Mouse (Mus musculus) neural tube, embryonic 11.5 days (tissue): Measurements from ENCODE around the gene Gpam. TPM values are rescaled to one million over a fixed set of nuclear protein-coding genes. Genes with fewer than 3 reads are reported as not detected.
"Not testable (repeated sequence)": the region's sequence is repeated elsewhere in the genome, so short reads cannot be mapped to it uniquely, and the experiment has no call there.

Source experiments
- ATAC-seq: fragments of 200-750 bp; cut with Nextera tagmentation; 2 replicates; pipeline ENCODE4 v1.8.0; 2017; ENCODE audit warnings: moderate number of reproducible peaks, mild to moderate bottlenecking, moderate TSS enrichment, moderate library complexity; ENCODE audit not compliant: insufficient read depth, low FRiP score, low TSS enrichment
- DNase-seq: peaks from one replicate; pipeline ENCODE4 v3.0.0-alpha.2; 2015; ENCODE audit warnings: low spot score
- H3K27ac ChIP-seq: fragments of 300-500 bp; sonication (generic); 2 replicates; pipeline ENCODE4 v1.5.1; 2014; ENCODE audit warnings: low read depth, mild to moderate bottlenecking, low read length
- H3K27me3 ChIP-seq: fragments of 300-500 bp; sonication (generic); 2 replicates; pipeline ENCODE4 v1.6.1; 2014; ENCODE audit warnings: mild to moderate bottlenecking, low read length, mixed read lengths; ENCODE audit not compliant: control insufficient read depth, insufficient read depth
- H3K36me3 ChIP-seq: fragments of 300-500 bp; sonication (generic); 2 replicates; pipeline ENCODE4 v1.6.1; 2014; ENCODE audit warnings: mild to moderate bottlenecking, low read length, moderate library complexity, mixed read lengths; ENCODE audit not compliant: control insufficient read depth, insufficient read depth
- H3K4me1 ChIP-seq: fragments of 300-500 bp; sonication (generic); 2 replicates; pipeline ENCODE4 v1.6.1; 2014; ENCODE audit warnings: low read length, mixed read lengths; ENCODE audit not compliant: control insufficient read depth, insufficient read depth
- H3K4me2 ChIP-seq: fragments of 300-500 bp; sonication (generic); 2 replicates; pipeline ENCODE4 v1.6.1; 2014; ENCODE audit warnings: low read depth, mild to moderate bottlenecking, moderate library complexity
- H3K4me3 ChIP-seq: fragments of 300-500 bp; sonication (generic); 2 replicates; pipeline ENCODE4 v1.5.1; 2014; ENCODE audit warnings: low read depth, low read length
- H3K9ac ChIP-seq: fragments of 300-500 bp; sonication (generic); 2 replicates; pipeline ENCODE4 v1.6.1; 2014; ENCODE audit warnings: mild to moderate bottlenecking, low read length
- H3K9me3 ChIP-seq: fragments of 300-500 bp; sonication (generic); 2 replicates; pipeline ENCODE4 v1.6.1; 2016; ENCODE audit warnings: low read length; ENCODE audit not compliant: control insufficient read depth
- WGBS: fragments of 180-500 bp; shearing (Covaris S2); extraction: QIAGEN DNeasy Blood & Tissue Kit; methylation state at CpG from one replicate; pipeline ENCODE4 v1.1.7; 2014; 5-methylcytosine and 5-hydroxymethylcytosine counted together
- polyA plus RNA-seq: library from polyadenylated mRNA; unstranded; fragments of >200 nt; fragmentation: Nextera tagmentation; extraction: Ambion mirVana; gene quantifications from 2 replicates; pipeline ENCODE4 v1.2.1, GENCODE M21; 2014

Gene Gpam
- polyA plus RNA-seq: 20.3 and 20.4 TPM in 2 replicates

DNA sequence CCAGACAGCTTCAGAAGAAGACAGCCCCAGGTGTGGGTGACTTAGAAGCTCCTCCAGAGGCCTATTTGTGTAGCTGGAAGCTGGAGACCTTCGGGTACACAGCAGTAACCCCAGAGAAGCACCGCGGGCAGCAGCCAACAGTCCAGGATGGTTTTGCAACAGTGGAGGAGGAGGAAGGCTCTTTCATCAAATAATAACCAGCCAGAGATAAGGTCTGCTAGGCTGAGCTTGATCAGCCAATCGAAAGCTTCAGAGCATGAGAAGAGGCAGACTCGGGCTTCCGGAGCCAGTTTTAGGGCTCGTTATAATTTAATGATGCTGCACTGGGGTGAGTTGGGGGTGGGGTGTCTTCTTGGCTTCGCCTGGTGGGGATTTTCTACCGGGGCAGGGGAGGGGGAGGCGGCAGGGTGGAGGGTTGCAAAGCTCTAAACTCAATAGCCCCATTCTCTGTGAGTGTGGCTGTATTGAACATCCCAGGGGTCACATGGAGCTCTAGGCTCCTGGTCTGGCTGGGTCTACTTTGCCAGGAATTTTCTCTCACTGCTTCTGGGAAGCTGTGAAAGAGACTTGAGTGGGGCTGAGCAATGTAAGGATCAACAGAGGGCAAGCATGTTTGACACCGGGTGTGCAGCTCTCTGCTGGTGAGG, at the start of gene Gpam:
TSS of gene Gpam (minus strand) at position 167 of the 647 bp plus-strand sequence.
- ATAC-seq (no peak), DNase-seq (no peak)
- H3K27ac ChIP-seq: no peak within 1 kb of the TSS
- H3K4me3 ChIP-seq: no peak within 1 kb of the TSS
- 71% methylated on average over 11 of the region's 11 CpGs for WGBS
- H3K4me2 ChIP-seq: no peak within 1 kb of the TSS
- H3K9ac ChIP-seq: no peak within 1 kb of the TSS
- no peaks in the 10 kb centered on the region for H3K36me3 ChIP-seq
- H3K4me1 ChIP-seq: peaks cover 13% of the 10 kb centered on the region
- H3K9me3 ChIP-seq: no peaks in the 10 kb centered on the region
- H3K27me3 ChIP-seq: no peaks in the 10 kb centered on the region

GRCm38 (mm10) chr19:55171585-55171984, 44.5 kb upstream of the Gpam start:
- Histone ChIP-seq H3K9ac (no peak overlapping the region), H3K4me2 (no peak overlapping the region), H3K4me1 (no peaks in the 10 kb centered on the region), H3K36me3 (no peaks in the 10 kb centered on the region), H3K27ac (no peak overlapping the region), H3K27me3 (no peaks in the 10 kb centered on the region), H3K4me3 (no peak overlapping the region), H3K9me3 (no peaks in the 10 kb centered on the region)
- no peak for DNase-seq
- ATAC-seq: no peak
- 67% methylated on average over 1 of the region's 1 CpGs for WGBS

GRCm38 (mm10) chr19:55170399-55170798, 43.4 kb upstream of the Gpam start:
- Histone ChIP-seq H3K9ac (no peak overlapping the region), H3K4me3 (no peak overlapping the region), H3K4me2 (no peak overlapping the region), H3K27ac (no peak overlapping the region), H3K4me1 (no peaks in the 10 kb centered on the region), H3K36me3 (no peaks in the 10 kb centered on the region), H3K9me3 (no peaks in the 10 kb centered on the region), H3K27me3 (no peaks in the 10 kb centered on the region)
- ATAC-seq (no peak), DNase-seq (no peak)

GRCm38 (mm10) chr19:55169236-55169729, 42.2 kb upstream of the Gpam start:
- not testable (repeated sequence) for H3K4me2 ChIP-seq, ATAC-seq, H3K27ac ChIP-seq, DNase-seq, H3K36me3 ChIP-seq, H3K27me3 ChIP-seq, H3K9me3 ChIP-seq, H3K4me3 ChIP-seq, H3K9ac ChIP-seq, H3K4me1 ChIP-seq
- WGBS: 91% methylated on average over 8 of the region's 8 CpGs

GRCm38 (mm10) chr19:55168360-55168759, 41.3 kb upstream of the Gpam start:
- ATAC-seq: no peak
- H3K9ac ChIP-seq: no peak overlapping the region
- no peak overlapping the region for H3K4me3 ChIP-seq
- no peak for DNase-seq
- H3K36me3 ChIP-seq: no peaks in the 10 kb centered on the region
- no peaks in the 10 kb centered on the region for H3K9me3 ChIP-seq
- 87% methylated on average over 6 of the region's 6 CpGs for WGBS
- H3K4me2 ChIP-seq: no peak overlapping the region
- H3K4me1 ChIP-seq: no peaks in the 10 kb centered on the region
- no peak overlapping the region for H3K27ac ChIP-seq
- H3K27me3 ChIP-seq: no peaks in the 10 kb centered on the region

GRCm38 (mm10) chr19:55167741-55168140, 40.7 kb upstream of the Gpam start:
- H3K9ac ChIP-seq: no peak overlapping the region
- no peaks in the 10 kb centered on the region for H3K36me3 ChIP-seq
- H3K4me1 ChIP-seq: no peaks in the 10 kb centered on the region
- 77% methylated on average over 2 of the region's 2 CpGs for WGBS
- H3K9me3 ChIP-seq: no peaks in the 10 kb centered on the region
- no peaks in the 10 kb centered on the region for H3K27me3 ChIP-seq
- ATAC-seq (no peak), DNase-seq (no peak)
- no peak overlapping the region for H3K4me2 ChIP-seq
- no peak overlapping the region for H3K27ac ChIP-seq
- no peak overlapping the region for H3K4me3 ChIP-seq

- Histone ChIP-seq H3K9ac (no peak overlapping the region), H3K4me3 (no peak overlapping the region), H3K27ac (no peak overlapping the region), H3K4me1 (no peaks in the 10 kb centered on the region), H3K4me2 (no peak overlapping the region), H3K9me3 (no peaks in the 10 kb centered on the region), H3K27me3 (no peaks in the 10 kb centered on the region), H3K36me3 (no peaks in the 10 kb centered on the region)
- 88% methylated on average over 2 of the region's 2 CpGs for WGBS
- DNase-seq (no peak), ATAC-seq (no peak)
These were observed 39.7 kb upstream of the Gpam start for GRCm38 (mm10) chr19:55166741-55167140.

DNA sequence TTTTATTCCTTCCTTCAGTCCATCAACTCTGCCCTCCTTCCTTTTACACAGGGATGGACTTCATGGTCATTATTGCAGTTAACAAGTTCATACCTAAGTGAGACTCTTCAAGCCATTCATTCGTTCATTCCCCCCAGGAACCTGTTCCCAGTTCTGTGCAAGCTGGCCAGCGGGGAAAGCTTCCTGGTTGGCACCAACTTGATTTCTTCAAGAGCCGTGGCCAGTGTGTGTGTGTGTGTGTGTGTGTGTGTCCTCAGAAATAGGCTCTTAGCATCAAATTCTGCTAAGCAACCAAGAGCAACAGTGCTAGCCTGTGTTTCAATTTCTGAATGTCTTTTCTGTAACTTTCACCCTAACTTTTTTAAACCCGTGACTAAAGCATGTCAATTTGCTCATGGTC, 38.9 kb upstream of the Gpam start:
- Histone ChIP-seq H3K4me2 (no peak overlapping the region), H3K27ac (no peak overlapping the region), H3K27me3 (no peaks in the 10 kb centered on the region), H3K4me3 (no peak overlapping the region), H3K36me3 (no peaks in the 10 kb centered on the region), H3K9me3 (no peaks in the 10 kb centered on the region), H3K9ac (no peak overlapping the region), H3K4me1 (no peaks in the 10 kb centered on the region)
- DNase-seq (no peak), ATAC-seq (no peak)
- 81% methylated on average over 4 of the region's 4 CpGs for WGBS

DNA sequence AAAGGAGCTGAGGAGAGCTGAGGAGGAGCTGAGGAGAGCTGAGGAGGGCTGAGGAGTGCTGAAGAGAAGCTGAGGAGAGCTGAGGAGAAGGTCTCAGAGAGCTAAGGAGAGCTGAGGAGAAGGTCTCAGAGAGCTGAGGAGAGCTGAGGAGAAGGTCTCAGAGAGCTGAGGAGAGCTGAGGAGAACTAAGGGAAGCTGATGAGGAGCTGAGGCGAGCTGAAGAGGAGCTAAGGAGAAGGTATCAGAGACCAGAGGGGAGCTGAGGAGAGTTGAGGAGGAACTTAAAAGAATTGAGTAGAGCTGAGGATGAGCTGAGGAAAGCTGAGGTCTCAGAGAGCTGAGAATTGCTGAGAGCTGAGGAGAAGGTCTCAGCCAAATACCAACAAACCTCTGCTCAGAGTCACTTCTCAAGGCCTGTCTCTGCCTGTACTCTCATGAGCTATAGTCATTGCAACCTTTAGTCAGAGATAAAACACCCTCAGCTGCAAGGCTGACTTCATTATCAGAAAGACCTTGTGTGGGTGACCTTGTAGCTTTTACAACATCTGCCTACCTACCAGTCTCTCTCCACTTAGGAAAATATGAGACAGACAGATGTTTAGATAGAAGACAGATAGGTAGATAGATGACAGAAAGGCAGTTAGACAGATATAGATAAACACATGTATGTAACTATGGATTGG, 38.3 kb upstream of the Gpam start:
- H3K4me3 ChIP-seq: no peak overlapping the region
- no peak overlapping the region for H3K4me2 ChIP-seq
- no peaks in the 10 kb centered on the region for H3K4me1 ChIP-seq
- ATAC-seq: no peak
- H3K9ac ChIP-seq: no peak overlapping the region
- H3K27me3 ChIP-seq: no peaks in the 10 kb centered on the region
- no peaks in the 10 kb centered on the region for H3K9me3 ChIP-seq
- no peaks in the 10 kb centered on the region for H3K36me3 ChIP-seq
- WGBS: 82% methylated on average over 1 of the region's 1 CpGs
- H3K27ac ChIP-seq: no peak overlapping the region
- no peak for DNase-seq
